Mouse (Mus musculus): ENCODE results near the gene Zfp385a. TPM values are rescaled to one million over a fixed set of nuclear protein-coding genes. Genes with fewer than 3 reads are reported as not detected.

Zfp385a gene
- total and polyA plus RNA-seq, 3 experiments, result 4.4 to 54.0 TPM; not detected in 1

DNA sequence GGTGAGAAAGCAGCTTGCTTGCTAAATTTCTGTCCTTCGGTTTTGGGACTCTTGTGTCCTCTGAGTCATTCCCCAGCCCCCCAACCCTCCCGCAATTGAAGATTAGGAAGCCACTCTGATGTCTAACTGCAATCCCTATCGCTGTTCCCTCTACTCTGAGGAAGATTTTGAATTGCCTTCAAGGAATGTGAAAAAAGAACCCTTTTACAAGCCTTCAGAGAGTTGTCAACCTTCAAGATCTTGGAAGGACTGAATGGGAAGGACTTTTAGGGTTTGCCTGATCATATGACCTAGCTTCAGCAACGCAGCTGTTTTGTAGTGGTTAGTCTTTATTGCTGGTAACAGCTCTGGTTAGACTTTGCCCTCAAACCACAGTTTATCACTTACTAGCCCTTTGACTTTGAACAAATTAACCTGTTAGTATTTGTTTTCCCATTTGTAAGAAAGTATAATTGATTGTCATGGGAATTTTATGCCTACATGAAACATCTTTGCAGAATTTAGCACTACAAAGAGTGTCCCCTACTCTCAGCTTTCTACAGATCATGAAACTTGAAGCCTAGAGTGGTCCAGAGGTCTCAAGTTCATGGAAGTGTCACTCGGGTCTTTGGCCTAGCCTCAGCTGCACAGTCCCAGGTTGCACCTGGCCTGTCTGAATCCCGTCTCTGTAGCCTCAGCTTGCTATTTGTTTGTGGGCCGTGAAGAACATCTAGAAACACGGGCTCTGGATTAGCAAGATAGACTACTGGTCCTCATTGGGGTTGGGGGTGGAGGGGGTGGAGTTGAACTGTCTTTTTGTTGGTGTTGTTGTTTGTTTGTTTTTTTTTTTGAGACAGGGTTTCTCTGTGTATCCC, 33.9 kb downstream of the Zfp385a start:
- Histone ChIP-seq H3K9me3 (replicated peaks; ENCODE audit: insufficient read depth, low read length) (no peaks in the 10 kb centered on the region), H3K4me3 (ENCODE audit: control insufficient read depth in 1 of 2, insufficient read depth in 1 of 2, low read depth in 2 of 2, low read length in 2 of 2) (peak overlapping the region; percentile 25 to 52; a peak in 3 of 4 replicates), H3K4me1 (ENCODE audit: control insufficient read depth in 1 of 2, insufficient read depth in 2 of 2, low read length in 2 of 2) (peaks cover 0 to 3% of the 10 kb centered on the region in 2 experiments; a peak in 2 of 4 replicates), H3K9ac (ENCODE audit: control insufficient read depth, low read depth, low read length, poor library complexity, severe bottlenecking) (peak overlapping the region; percentile 48), H3K36me3 (ENCODE audit: control insufficient read depth in 1 of 2, insufficient read depth in 2 of 2, low read length in 2 of 2) (peaks cover 0 to 3% of the 10 kb centered on the region in 2 experiments; a peak in 2 of 4 replicates), H3K79me2 (ENCODE audit: control insufficient read depth, insufficient read depth, low read length, poor library complexity) (no peaks in the 10 kb centered on the region), H3K27me3 (ENCODE audit: control insufficient read depth in 1 of 2, insufficient read depth in 2 of 2, low read length in 2 of 2) (no peaks in the 10 kb centered on the region), H3K27ac (ENCODE audit: control insufficient read depth, low read depth, low read length) (no peak overlapping the region; the same call in 1 of the 2 replicates)
- no peak for DNase-seq (ENCODE audit: low read depth, low spot score)
- TF ChIP-seq POLR2AphosphoS2 (IDR thresholded peaks at IDR 0.05; ENCODE audit: low read length) (no peak), EP300 (IDR thresholded peaks at IDR 0.05; ENCODE audit: low read depth in 1 of 2, low read length in 2 of 2) (no peak), POLR2A (IDR thresholded peaks at IDR 0.05; ENCODE audit: control insufficient read depth in 1 of 2, insufficient read depth in 1 of 2, low read depth in 1 of 2, low read length in 2 of 2, poor library complexity in 1 of 2) (no peak), MYB (IDR thresholded peaks at IDR 0.05; ENCODE audit: low read depth, low read length) (no peak), RAD21 (IDR thresholded peaks at IDR 0.05; ENCODE audit: low read depth, low read length) (no peak), NRF1 (IDR thresholded peaks at IDR 0.05; ENCODE audit: insufficient read depth, low read depth, low read length, poor library complexity, severe bottlenecking) (no peak), MAZ (IDR thresholded peaks at IDR 0.05; ENCODE audit: low read depth, low read length) (no peak), BHLHE40 (IDR thresholded peaks at IDR 0.05; ENCODE audit: borderline replicate concordance, low read depth, low read length) (no peak), MXI1 (IDR thresholded peaks at IDR 0.05; ENCODE audit: low read depth, low read length) (no peak), ETS1 (IDR thresholded peaks at IDR 0.05; ENCODE audit: low read depth, low read length) (no peak), ZKSCAN1 (IDR thresholded peaks at IDR 0.05; ENCODE audit: low read depth, low read length) (no peak), ZC3H11A (IDR thresholded peaks at IDR 0.05; ENCODE audit: low read depth, low read length) (no peak), SIN3A (IDR thresholded peaks at IDR 0.05; ENCODE audit: low read length) (no peak)

- no peak overlapping the region; the same call in 1 of the 2 replicates for H3K27ac ChIP-seq (ENCODE audit: control insufficient read depth, low read depth, low read length)
- H3K4me1 ChIP-seq (ENCODE audit: control insufficient read depth in 1 of 2, insufficient read depth in 2 of 2, low read length in 2 of 2), result no peaks in the 10 kb centered on the region; a peak in 2 of 4 replicates
- no peaks in the 10 kb centered on the region for H3K27me3 ChIP-seq (ENCODE audit: control insufficient read depth in 1 of 2, insufficient read depth in 2 of 2, low read length in 2 of 2)
- no peaks in the 10 kb centered on the region for H3K79me2 ChIP-seq (ENCODE audit: control insufficient read depth, insufficient read depth, low read length, poor library complexity)
- TF ChIP-seq GABPA (IDR thresholded peaks at IDR 0.05; ENCODE audit: low read depth, low read length) (no peak), SIN3A (IDR thresholded peaks at IDR 0.05; ENCODE audit: low read length) (peak; percentile 78), CHD2 (IDR thresholded peaks at IDR 0.05; ENCODE audit: low read length) (peak; percentile 69), RCOR1 (IDR thresholded peaks at IDR 0.05; ENCODE audit: low read depth, low read length) (peak; percentile 90), POLR2A (IDR thresholded peaks at IDR 0.05; ENCODE audit: control insufficient read depth in 1 of 2, insufficient read depth in 1 of 2, low read depth in 1 of 2, low read length in 2 of 2, poor library complexity in 1 of 2) (0 out of 4 replicates have a peak, but pooled peaks of 1 of the 2 experiments have one; percentile 25), ELF1 (IDR thresholded peaks at IDR 0.05; ENCODE audit: low read depth, low read length) (no peak), POLR2AphosphoS2 (IDR thresholded peaks at IDR 0.05; ENCODE audit: low read length) (no peak), HCFC1 (IDR thresholded peaks at IDR 0.05; ENCODE audit: low read depth, low read length) (0 out of 2 replicates have a peak, but pooled peaks have one; percentile 49), MXI1 (IDR thresholded peaks at IDR 0.05; ENCODE audit: low read depth, low read length) (peak; percentile 75)
- DNase-seq (ENCODE audit: low read depth, low spot score), result peak; percentile 91
- peak overlapping the region; percentile 48 for H3K9ac ChIP-seq (ENCODE audit: control insufficient read depth, low read depth, low read length, poor library complexity, severe bottlenecking)
- peak overlapping the region; percentile 38 to 57 for H3K4me3 ChIP-seq (ENCODE audit: control insufficient read depth in 1 of 2, insufficient read depth in 1 of 2, low read depth in 2 of 2, low read length in 2 of 2)
- H3K36me3 ChIP-seq (ENCODE audit: control insufficient read depth in 1 of 2, insufficient read depth in 2 of 2, low read length in 2 of 2), result peaks cover 0 to 3% of the 10 kb centered on the region in 2 experiments; a peak in 2 of 4 replicates
- H3K9me3 ChIP-seq (replicated peaks; ENCODE audit: insufficient read depth, low read length), result no peaks in the 10 kb centered on the region
Observed at GRCm38 (mm10) chr15:103305070-103305678, 34.7 kb downstream of the Zfp385a start.

All from MEL (cell line).